Mouse (Mus musculus) cerebellum, adult 2 months (tissue): ENCODE measurements around the gene Tnni3k.

Source experiments
- CTCF ChIP-seq: fragments of 200-500 bp; IDR thresholded peaks from 2 replicates; pipeline ENCODE4 v1.5.1; 2011; ENCODE audit warnings: low read depth, mild to moderate bottlenecking, control low read depth, low read length, moderate library complexity, borderline replicate concordance; ENCODE audit not compliant: insufficient read depth
- POLR2A ChIP-seq: fragments of 200-500 bp; IDR thresholded peaks from 2 replicates; pipeline ENCODE4 v1.6.1; 2011; ENCODE audit warnings: low read length, control low read depth, borderline replicate concordance; ENCODE audit not compliant: insufficient read depth

- TF ChIP-seq CTCF (no peak), POLR2A (no peak)
Measured at GRCm38 (mm10) chr3:154880108-154880507, 175.1 kb downstream of the Tnni3k start.
